In the genomic region with DNA sequence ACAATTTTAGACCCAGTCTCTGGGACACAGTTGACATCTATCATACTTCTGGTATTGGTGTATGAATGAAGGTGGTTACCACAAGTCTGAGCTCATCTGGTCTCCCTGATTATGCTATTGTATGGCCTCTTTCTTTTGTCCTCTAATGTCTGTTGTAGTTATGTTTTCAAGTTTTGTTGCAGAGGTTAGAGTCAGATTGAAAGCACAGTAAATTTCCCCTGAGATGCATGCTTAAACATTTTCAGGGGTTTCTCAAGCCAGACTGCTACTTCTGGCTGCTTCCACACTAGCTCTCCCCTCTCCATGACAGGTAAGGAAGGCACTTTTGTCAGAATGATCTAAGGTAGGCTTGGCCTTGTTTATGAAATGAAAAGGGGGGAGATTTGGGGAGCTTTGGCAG, we compare ENCODE assay signal across 39 mouse cellular contexts. TPM values are rescaled to one million over a fixed set of nuclear protein-coding genes. Genes with fewer than 3 reads are reported as not detected.
"Had no signal": no experiment of that assay in that cellular context is flagged by ENCODE, and none has a peak within 500 bp of the region (broad histone marks: within the 10 kb centered on the region; RNA-seq: fewer than 3 reads in every experiment).

No protein-coding gene starts in this region.

- H3K9me3 ChIP-seq: embryonic facial prominence, embryonic 10.5 days; embryonic facial prominence, embryonic 12.5 days; embryonic facial prominence, embryonic 13.5 days; embryonic facial prominence, embryonic 15.5 days; forebrain, embryonic 10.5 days; forebrain, embryonic 12.5 days; forebrain, embryonic 13.5 days; forebrain, embryonic 15.5 days had no signal

- H3K9ac ChIP-seq: embryonic facial prominence, embryonic 12.5 days; embryonic facial prominence, embryonic 13.5 days; embryonic facial prominence, embryonic 15.5 days; forebrain, embryonic 12.5 days; forebrain, embryonic 13.5 days; forebrain, embryonic 15.5 days; forebrain, postnatal 0 days had no signal

- DNase-seq: cerebellum, adult 9-10 months; cerebellum, adult 9-11 months; cerebellum, postnatal 10 days; cerebellum, postnatal 14 days; cerebellum, postnatal 25 days; cerebellum, postnatal 36 days; embryo, embryonic 11 days; forebrain, postnatal 0 days; gastrocnemius, adult 2 months; gastrocnemius, postnatal 10 days; gastrocnemius, postnatal 14 days; gastrocnemius, postnatal 25 days; gastrocnemius, postnatal 36 days; heart, adult 11 months; heart, adult 18-20 months; heart, adult 2 months had no signal

- H3K4me1 ChIP-seq: embryonic facial prominence, embryonic 10.5 days; embryonic facial prominence, embryonic 12.5 days; embryonic facial prominence, embryonic 13.5 days; embryonic facial prominence, embryonic 15.5 days; forebrain, embryonic 10.5 days; forebrain, embryonic 12.5 days; forebrain, embryonic 13.5 days; forebrain, embryonic 15.5 days had no signal

- H3K27me3 ChIP-seq: embryonic facial prominence, embryonic 12.5 days; embryonic facial prominence, embryonic 13.5 days; embryonic facial prominence, embryonic 15.5 days; forebrain, embryonic 12.5 days; forebrain, embryonic 13.5 days; forebrain, embryonic 15.5 days had no signal

- H3K4me2 ChIP-seq: embryonic facial prominence, embryonic 12.5 days; embryonic facial prominence, embryonic 13.5 days; embryonic facial prominence, embryonic 15.5 days; forebrain, embryonic 12.5 days; forebrain, embryonic 13.5 days; forebrain, embryonic 15.5 days had no signal

- H3K4me3 ChIP-seq: embryonic facial prominence, embryonic 10.5 days; embryonic facial prominence, embryonic 12.5 days; embryonic facial prominence, embryonic 13.5 days; embryonic facial prominence, embryonic 15.5 days; erythroblast, embryonic 14.5 days; forebrain, embryonic 10.5 days; forebrain, embryonic 12.5 days; forebrain, embryonic 13.5 days; forebrain, embryonic 15.5 days; gastrocnemius, adult 2 months; heart, adult 2 months had no signal

- H3K36me3 ChIP-seq: embryonic facial prominence, embryonic 10.5 days; embryonic facial prominence, embryonic 12.5 days; embryonic facial prominence, embryonic 13.5 days; embryonic facial prominence, embryonic 15.5 days; forebrain, embryonic 10.5 days; forebrain, embryonic 12.5 days; forebrain, embryonic 15.5 days had no signal

- H3K27ac ChIP-seq: embryonic facial prominence, embryonic 10.5 days; embryonic facial prominence, embryonic 12.5 days; embryonic facial prominence, embryonic 13.5 days; embryonic facial prominence, embryonic 15.5 days; forebrain, embryonic 10.5 days; forebrain, embryonic 12.5 days; forebrain, embryonic 13.5 days; forebrain, embryonic 15.5 days; gastrocnemius, adult 2 months; heart, adult 2 months had no signal

RNA-seq across cellular contexts. Expression of a gene that starts 16.6 kb away (rescaled TPM):
- total RNA-seq: common myeloid progenitor, adult 5-6 weeks; forebrain, postnatal 0 days; gastrocnemius, adult 18-20 months; gastrocnemius, adult 2 months; gastrocnemius, adult 8-10 months; gastrocnemius, postnatal 10 days; gastrocnemius, postnatal 14 days; gastrocnemius, postnatal 25 days; gastrocnemius, postnatal 36 days; gastrocnemius, postnatal 4 days; granulocyte monocyte progenitor cell, adult 5-6 weeks; heart, adult 18-20 months; heart, adult 2 months; heart, adult 8-10 months had no signal
- polyA plus RNA-seq: cortical plate, adult 2 months; embryonic facial prominence, embryonic 10.5 days; embryonic facial prominence, embryonic 11.5 days; embryonic facial prominence, embryonic 12.5 days; embryonic facial prominence, embryonic 13.5 days; embryonic facial prominence, embryonic 14.5 days; embryonic facial prominence, embryonic 15.5 days; erythroblast, embryonic 14.5 days; forebrain, embryonic 10.5 days; forebrain, embryonic 11.5 days; forebrain, embryonic 12.5 days; forebrain, embryonic 13.5 days; forebrain, embryonic 14.5 days; forebrain, embryonic 15.5 days; forebrain, embryonic 16.5 days; forebrain, postnatal 0 days; frontal cortex, adult 2 months; gonadal fat pad, adult 2 months; heart, adult 2 months had no signal

RNA-seq across cellular contexts. Expression of a gene that starts 50.0 kb away (rescaled TPM):
- total RNA-seq: common myeloid progenitor, adult 5-6 weeks; forebrain, postnatal 0 days; gastrocnemius, adult 18-20 months; gastrocnemius, adult 2 months; gastrocnemius, adult 8-10 months; gastrocnemius, postnatal 14 days; gastrocnemius, postnatal 25 days; gastrocnemius, postnatal 36 days; granulocyte monocyte progenitor cell, adult 5-6 weeks; heart, adult 18-20 months; heart, adult 2 months; heart, adult 8-10 months had no signal
- polyA plus RNA-seq: cortical plate, adult 2 months; embryonic facial prominence, embryonic 11.5 days; embryonic facial prominence, embryonic 12.5 days; embryonic facial prominence, embryonic 13.5 days; embryonic facial prominence, embryonic 14.5 days; embryonic facial prominence, embryonic 15.5 days; erythroblast, embryonic 14.5 days; forebrain, embryonic 11.5 days; forebrain, embryonic 12.5 days; forebrain, embryonic 13.5 days; forebrain, embryonic 15.5 days; forebrain, embryonic 16.5 days; forebrain, postnatal 0 days; frontal cortex, adult 2 months; gonadal fat pad, adult 2 months; heart, adult 2 months had no signal
